Mouse (Mus musculus): ENCODE measurements around the gene Ldah.
"Not testable (repeated sequence)": the region's sequence is repeated elsewhere in the genome, so short reads cannot be mapped to it uniquely, and the experiment has no call there.

The Ldah gene

DNA sequence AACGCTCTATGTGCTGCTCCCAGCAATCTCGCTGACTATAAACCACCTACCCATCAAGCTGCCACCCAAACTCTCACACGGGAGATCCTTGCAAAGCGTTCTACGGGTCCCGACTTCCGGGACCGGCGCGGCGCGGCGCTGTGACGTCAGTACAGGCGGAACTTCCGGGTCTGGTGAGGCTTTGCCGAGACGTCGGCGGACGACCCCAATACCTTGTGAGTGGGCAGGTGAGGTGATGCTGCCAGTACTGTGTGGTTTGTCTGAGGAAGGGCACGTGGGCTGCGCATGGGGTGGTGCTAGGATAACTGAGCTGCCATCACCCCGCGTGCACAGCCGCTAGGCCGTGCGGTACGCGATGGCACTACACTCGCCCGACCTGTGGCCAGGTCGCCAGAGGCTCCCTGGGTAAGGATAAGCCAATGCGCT lies at the start of gene Ldah:
Gene Ldah, plus strand, starts transcription at position 130 of the 426 bp plus-strand sequence.
- DNase-seq: peak; percentile 92

DNA sequence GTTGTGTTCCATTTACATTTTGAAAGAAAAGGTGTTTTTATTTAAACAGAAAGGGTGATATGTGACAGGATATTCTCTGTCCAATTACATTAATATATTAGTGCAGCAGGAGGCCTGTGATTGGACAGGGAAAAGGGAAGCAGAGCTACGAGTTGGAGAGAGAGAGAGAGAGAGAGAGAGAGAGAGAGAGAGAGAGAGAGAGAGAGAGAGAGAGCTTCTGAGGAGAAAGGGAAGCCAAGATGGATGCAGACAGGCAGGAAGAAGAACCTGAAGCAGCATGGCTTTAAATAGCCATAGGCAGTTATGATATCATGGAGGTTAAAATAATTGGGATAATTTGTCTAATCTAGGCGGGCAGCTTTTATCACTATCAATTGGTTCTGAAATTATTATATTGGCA lies 40.2 kb upstream of the Ldah start:
- DNase-seq: no peak

DNA sequence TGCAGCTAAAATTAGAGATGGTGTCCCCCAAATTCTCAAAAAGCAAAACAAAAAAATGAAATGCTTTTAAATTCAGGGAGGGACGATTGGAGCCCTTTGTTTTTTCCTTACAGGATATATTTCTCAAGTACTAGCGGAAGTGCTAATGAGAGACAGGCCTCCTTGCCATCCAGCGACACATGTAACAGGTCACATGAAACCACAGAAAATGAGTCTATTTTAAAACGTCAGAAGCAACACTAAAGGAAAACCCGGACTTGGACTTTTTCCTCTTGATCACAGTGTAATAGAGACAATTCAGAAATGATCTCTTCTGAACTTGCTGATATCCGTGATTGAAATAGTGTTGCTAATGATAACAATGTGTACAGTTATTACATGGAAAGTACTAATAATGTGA lies 27.0 kb upstream of the Ldah start:
- no peak for DNase-seq

DNA sequence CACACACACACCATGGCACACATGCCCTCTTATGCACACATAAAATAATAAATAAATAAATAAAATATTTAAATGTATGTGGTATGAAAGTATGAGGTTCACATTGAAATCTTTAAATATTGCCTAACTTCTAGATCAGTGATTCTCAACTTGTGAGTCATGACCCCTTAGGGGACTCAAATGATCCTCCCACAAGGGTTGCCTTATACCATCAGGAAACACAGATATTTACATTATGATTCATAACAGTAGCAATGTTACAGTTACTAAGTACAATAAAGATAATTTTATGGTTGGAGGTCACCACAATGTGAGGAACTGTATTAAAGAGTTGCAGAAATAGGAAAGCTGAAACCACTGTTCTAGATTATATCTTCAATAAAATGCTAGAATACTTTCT lies 26.2 kb upstream of the Ldah start:
- DNase-seq: no peak

DNA sequence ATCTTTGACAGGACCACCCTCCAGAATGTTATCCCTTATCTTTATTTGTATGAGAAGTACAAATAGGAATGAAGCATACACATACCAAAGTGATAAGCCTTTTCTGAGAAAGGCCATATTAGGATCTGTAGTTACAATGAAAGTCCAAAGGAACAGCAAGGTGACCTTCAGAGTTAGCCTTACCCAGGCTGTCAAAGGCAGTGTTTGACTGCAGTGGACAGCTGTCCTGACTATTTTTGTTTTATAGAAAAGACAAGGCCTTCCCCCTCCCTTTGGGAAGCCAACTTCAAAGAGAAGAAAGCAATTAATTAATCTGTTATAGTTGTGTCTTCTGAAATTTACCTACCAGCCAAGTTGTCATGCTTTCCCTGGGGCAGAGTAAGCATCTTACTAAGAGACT lies 23.4 kb upstream of the Ldah start:
- no peak for DNase-seq

DNA sequence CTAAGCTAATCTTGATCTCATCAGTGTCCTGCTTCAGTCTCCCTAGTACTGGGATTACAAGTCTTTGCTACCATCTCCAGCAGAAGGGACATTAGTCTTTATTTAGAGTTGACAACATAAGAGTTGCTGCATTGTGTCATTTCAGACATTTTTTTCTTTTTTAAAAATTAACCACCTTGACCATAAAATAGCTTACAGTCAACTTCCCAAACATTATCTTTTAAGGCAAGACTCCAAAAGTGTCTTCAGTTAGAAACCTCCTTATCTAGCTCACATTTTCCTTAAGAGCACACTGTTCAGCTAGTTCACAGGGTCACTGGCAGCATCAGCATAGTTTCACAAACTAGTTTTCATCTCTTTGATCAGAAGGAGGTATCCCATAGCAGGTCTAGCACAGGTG lies 19.7 kb upstream of the Ldah start:
- no peak for DNase-seq

DNA sequence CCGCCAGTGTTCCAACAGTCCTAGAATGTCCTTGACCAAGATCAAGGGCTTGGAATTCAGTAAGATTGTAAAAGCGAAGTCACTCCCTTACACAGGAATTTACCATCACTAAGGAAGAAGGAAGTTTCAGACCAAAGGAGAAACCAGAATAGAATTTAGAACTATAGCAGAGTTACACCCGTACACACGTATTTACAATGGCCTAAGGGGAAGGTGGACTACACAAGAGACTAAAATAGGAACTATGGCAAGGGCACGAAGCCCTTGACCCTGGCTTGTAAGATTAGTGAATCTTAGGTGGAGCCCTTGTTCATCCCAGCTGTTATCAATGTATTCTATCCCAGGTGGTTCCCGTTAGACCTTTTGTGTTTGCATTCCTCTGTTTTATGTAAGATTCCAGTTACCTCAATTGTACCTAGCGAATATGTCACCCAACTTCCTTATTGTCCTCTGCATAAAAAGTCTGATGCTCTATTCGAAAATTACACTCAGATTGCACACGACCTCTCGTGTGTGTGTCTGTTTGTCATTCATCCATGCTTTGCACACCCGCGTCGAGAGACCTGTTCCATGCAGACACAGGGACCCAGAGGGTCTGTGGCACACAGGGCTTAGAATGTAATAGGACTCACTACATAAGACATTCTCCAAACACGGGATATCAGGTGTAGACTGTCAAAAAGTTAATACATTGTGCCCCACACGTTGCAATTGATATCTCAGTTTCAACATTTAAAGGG lies 18.9 kb upstream of the Ldah start:
- DNase-seq: not testable (repeated sequence)

DNA sequence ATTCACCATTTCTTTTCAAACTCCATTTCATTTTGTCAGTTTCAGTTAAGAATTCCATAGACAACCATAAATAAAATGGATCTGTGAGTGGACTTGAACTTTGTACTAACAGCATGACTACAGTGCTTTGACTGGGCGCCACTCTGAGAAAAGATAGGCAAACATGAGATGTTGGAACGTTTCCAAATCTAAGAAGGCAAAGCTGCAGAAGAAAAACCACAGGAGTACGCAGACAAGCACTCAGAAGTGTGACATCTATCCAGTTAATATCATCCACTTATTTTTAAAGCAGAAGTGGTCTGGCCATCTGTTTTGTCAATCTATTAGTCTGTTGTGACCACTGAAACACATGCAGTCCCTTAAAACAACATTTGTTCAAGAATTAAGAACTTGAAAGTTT lies 18.2 kb upstream of the Ldah start:
- DNase-seq: no peak

DNA sequence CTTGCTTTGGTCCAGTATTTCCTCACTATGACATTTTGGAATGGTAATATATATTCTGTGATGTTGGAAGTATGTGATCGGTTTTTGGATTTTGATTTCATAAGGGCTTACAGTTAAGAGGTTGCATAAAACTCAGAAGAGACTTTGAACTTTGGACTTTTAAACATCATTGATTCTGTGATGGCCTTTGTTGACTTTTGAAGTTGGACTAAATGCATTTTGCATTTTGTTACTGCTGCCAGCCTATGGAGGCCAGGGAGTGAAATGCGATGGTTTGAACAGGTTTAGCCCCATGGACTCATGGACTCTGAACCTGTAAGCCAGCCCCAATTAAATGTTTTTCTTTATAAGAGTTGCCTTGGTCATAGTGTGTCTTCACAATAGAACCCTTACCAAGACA lies 2.2 kb upstream of the Ldah start:
- DNase-seq: no peak

DNA sequence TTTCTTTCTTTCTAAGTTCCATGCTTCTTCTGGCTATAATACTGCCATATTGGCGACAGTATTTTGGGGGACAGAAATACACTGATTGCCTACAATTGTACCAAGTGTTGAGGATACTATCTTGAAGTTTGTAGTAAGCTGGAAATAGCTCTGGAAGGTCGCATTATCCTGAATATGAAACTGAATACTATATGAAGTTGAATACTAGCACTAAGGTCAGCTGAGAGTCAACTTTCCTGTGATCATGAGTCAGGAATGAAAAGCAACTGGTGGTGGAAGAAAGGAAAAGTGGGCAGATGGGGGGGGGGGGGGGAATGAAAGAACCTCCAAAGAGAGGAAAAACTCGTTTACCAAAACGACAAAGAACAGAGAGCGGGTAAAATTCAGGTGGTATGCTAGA lies 329 bp upstream of the Ldah start:
- DNase-seq: no peak

DNA sequence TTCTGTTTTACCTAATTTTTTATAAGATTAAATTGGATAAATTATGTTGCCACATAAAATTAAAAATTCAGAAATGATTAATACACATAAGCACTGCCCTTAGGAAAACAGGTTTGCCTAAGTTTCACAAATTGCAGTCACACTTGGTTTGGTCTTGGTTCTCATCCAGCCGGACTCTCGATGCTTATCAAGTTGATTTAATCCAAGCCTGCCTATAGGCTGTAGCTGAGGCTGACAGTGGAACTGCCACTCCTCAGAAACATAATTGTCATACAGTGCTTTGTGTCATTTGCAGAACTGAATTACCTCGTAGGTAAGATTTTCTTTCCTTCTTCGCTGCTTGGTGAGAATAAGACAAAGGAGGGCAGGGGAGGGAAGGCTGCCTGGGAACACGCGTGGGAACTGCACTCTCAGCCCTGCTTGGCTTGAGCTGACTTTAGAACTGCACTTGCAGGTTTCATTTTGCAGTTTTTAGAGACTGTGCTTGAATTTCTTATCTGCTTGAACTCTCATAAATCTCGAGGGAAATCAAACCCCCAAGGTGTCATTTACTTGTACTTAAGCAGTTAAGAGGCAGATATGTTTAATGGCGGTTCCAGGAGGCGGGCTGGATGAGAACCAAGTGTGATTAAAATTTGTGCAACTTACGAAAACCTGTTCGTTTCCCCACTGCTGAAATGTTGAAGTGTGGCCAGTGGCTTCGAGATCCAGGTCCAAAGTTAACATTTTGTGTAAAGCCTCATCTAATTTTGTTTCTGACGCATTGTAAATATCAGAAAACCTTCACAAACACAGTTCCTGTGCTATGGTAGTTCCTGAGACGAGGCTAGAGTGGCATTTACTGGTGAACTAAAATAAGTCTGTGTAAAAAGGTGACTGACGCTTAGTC lies 8.7 kb downstream of the Ldah start:
- DNase-seq: no peak

DNA sequence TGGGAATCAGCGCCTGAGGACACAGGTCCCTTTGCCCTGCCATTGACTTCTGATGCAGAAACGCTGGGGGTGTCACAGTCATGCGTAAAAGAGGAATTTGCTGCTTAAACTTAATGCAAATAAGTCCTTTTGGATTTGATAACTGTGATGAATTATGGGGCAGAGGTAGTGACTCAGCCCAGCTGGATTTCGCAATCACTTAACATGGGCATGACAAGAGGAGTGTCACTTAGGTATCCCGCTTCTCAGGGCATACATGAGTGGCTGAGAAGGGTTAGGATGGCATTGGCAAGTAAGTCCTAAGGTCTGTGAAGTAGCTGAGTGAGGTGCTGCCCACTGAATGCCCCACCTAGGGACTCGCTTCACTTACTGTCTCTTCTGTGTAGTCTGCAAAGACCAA lies 15.1 kb downstream of the Ldah start:
- no peak for DNase-seq

DNA sequence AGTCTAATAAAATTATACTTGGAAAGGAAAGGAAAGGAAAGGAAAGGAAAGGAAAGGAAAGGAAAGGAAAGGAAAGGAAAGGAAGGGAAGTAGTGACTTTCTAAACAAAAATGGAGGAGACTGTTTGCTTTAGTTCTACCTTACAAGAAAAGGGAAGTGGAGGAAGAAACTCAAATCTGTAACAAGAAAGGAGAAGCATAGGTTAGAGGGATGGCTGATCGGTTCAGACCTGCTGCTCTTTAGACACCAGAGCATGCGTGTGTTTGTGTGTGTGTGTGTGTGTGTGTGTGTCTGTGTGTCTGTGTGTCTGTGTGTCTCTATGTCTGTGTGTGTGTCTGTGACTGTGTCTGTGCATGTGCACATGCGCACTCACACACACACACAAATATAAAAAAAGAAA lies 23.2 kb downstream of the Ldah start:
- DNase-seq: no peak

DNA sequence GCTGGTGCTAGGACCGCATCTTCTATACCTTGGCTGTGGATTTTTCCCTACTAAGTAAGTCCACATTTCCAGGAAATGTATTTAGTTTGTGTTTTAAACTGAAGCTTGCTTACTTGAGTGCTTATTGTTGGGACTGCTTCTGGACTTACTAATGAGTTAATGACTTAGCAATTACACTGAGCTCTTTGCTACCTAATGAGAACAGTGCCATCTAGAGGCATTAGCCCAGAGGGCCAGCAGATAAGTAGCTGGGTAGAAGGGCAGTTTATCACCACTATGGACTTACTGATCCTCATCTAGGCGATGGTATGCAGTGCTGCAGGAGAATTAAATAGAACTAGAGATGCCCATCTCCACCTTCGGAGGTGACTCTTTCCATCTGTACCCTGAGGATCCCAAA lies 24.8 kb downstream of the Ldah start:
- no peak for DNase-seq

DNA sequence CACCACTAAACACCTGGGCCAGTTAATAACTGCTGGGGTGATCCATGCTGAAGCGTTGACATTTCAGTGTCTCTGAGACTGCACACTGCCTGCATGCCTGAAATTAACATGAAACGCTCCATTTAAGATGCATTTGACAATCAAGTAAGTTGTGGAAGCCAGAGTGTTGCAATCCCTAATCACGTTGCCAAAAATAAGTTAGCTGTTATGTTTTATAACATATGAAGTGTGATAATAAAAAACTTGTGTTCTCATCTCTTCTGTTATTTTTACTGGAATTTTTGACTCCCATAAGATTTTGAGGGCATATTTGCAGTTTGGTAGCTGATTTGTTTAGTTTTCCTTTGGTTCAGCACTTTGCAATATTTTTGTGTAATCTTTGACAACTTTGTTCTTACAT lies 34.3 kb downstream of the Ldah start:
- DNase-seq: no peak

DNA sequence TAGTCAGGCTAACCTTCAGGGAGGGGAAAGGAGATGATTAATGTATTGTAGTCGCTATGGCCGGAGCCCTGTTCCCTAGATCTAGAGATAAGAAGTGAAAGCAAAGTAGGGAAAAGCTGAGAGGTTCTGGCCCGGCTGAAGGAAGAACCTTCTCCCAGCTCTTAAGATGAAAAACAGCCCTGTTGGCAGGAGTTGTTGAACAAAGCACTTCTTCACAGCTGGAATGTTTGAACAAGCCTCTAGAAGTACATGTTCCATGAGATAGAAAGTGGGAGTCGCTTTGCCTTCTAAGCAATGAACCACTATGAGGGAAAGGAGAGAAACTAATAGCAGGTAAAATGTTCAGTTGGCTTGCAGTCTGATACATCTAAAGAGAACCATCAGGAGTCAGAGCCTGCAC lies 36.8 kb downstream of the Ldah start:
- no peak for DNase-seq

DNA sequence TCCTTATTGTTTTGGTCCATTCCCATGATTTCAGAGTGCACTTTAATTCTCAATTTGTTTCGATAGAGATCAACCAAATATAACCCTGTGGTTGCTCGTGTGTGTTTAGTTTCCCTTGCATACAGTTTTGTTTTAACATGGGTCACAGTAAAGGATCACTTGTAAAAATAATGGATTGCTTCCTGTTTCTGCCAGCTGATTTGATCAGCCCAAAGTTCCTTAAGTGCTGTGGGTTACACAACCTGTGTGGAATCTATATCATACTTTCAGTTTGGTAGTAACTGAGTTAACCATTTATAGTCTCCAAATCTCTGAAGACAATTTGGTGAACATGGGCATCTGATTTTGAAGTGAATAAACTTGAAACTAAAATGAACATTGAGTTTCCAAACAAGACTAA lies 52.4 kb downstream of the Ldah start:
- DNase-seq: no peak

DNA sequence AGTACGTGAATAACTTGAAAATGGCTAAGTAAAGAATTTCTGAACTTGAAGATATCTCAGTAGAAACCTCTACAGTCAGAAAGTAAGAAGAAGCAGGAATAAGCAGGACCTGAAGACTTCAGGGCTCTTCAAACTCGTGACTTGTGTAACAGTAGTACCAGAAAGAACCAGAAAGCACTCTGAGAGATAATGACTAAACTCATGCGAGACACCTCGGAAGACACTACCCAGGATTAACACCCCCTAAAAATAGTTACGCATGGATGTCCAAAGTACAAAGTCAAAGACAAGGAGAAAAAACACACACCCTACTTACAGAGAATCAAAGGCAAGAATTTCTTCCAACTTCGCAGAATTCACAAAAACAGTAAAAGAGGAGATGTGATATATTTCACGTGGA lies 58.4 kb downstream of the Ldah start:
- no peak for DNase-seq

DNA sequence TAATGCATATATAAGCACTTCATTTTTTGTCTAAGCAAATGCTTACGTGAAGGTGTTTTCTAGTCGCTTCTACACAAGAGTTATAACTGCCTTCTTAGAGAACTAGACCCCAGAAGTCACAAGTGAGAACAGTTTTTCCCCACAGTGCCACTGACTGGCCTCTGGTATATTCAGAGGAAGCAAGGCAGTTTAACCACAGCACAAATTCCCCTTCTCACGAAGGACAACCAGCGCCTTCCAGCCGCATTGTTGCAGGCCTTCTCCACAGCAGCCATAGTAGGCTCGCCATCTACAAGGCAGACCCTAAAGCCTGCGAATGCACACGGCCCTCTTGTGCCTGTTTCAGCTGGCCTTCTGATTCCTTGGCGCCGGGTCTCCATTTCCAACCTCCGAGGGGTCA lies 61.7 kb downstream of the Ldah start:
- no peak for DNase-seq

DNA sequence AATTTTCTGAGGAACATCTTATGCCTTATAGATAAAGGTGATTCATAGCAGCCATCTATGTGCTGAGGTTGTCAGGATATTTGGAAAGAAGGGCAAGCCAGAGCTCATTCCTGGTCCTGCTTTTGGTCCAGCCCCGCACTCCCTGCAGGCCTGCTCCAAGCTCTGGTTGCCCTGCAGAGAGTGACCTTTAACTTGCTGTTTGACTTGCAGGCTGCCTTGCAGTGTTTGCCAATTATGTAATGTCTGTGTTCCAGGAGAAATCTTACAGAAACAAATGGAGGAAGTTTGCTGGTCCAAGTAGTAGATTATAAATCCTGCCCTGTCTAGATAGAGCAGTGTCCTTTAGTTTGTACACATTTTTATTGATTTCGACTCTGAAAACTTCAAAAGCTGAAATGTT lies 63.5 kb downstream of the Ldah start:
- no peak for DNase-seq

DNA sequence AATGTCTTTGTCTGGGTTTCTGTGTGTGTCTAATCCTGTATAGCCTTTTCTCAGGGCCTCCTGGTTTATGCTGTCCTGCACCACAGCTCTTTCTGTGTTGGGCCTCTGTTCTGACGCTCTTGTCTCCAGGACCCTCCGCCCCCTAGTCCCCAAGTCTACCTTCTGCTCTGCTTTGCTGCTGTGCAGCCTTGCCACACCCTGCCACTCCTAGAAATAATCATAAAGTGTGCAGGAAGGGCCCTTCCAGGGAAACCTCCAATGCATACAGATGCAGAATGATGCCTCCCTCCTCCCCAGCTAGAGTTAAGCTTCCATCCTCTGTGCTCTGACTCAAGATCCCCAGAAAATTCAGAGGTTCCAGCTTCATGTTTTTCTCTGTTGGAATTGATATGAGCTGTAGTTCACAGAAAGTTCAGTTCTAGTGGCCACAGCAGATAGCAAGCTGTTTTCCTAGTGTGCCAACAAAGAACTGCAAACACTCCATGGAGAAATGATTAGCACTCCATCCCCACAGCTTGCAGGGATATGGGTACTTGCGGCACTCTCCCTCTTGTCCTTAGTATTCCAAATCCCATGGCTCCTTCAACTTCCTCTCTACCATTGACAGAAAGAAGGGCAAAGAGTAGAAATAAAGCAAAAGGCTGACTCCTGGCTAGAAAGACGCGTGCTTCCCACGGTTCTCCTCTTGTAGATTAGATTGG lies 65.7 kb downstream of the Ldah start:
- no peak for DNase-seq

DNA sequence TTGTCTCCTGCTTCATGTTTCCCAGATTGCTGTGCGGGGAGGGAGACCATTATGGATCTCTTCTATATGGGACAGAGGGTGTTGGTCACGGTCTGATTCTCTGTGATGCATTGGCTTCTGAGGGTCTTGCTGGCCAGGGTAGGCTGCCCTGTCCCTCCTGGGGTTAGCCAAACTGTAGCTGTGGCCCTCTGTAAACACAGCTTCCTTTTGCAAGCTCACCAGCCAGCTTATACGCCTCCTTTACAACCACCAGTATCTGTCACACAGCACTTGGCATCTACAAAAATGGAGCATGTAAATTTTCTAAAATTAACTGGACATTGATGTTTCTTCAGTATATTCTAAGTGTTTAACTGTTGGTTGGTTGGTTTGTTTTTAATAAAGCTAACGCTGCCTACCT lies 67.5 kb downstream of the Ldah start:
- DNase-seq: no peak

DNA sequence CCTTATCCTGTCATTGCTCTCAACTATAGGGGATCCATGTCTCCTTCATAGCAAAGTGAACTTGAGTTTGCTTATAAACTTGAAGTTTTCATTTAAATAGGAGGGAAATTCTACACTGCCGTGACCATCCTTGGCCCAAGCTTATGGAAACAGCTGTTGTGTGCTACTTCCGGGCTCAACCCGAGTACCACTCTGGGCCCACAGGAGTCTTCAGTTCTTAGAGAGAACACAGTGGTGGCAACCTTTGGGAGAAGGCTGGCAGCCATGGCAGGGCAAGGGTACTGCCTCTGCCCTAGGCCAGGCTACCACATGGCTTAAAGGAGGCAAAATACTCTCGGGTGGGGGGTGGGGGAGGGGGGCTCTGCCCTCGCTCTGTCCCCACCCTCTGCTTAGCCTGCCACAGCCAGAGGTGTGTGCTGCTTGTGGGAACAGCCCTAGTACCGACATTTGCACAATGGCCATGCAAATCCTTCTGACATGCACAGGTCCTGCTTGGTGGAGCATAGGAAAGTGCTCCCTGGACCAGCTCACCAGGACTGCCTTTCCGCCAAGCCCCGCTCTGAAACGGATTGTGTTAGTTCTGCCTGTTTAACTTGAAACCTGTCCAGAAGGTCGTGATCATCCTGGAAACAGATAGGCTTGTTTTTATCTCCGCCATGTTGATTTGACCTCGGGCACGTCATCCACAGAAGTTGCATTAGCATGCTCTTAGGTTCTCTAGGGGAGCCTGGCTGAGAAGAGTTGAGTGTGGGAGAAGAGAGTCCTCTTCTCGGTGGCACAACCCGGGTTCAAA lies 73.5 kb downstream of the Ldah start:
- no peak for DNase-seq
